Mouse (Mus musculus) limb, embryonic 11.5 days (tissue): ENCODE measurements around the gene Lgals3. TPM values are rescaled to one million over a fixed set of nuclear protein-coding genes. Genes with fewer than 3 reads are reported as not detected.

Experiments
- ATAC-seq: fragments of 200-750 bp; cut with Nextera tagmentation; 2 replicates; pipeline ENCODE4 v1.8.0; 2017; ENCODE audit warnings: low read depth; ENCODE audit not compliant: insufficient number of reproducible peaks, low FRiP score, low TSS enrichment
- DNase-seq: peaks from one replicate; pipeline ENCODE4 v3.0.0-alpha.2; 2015; ENCODE audit warnings: low spot score
- H3K27ac ChIP-seq: fragments of 300-500 bp; sonication (generic); replicated peaks from 2 replicates; pipeline ENCODE4 v1.5.1; 2014; ENCODE audit warnings: low read depth, mild to moderate bottlenecking, low read length
- H3K27me3 ChIP-seq: fragments of 300-500 bp; sonication (generic); 2 replicates; pipeline ENCODE4 v1.6.1; 2014; ENCODE audit warnings: mild to moderate bottlenecking, low read length, mixed read lengths; ENCODE audit not compliant: control insufficient read depth, insufficient read depth
- H3K36me3 ChIP-seq: fragments of 300-500 bp; sonication (generic); 2 replicates; pipeline ENCODE4 v1.6.1; 2014; ENCODE audit warnings: mild to moderate bottlenecking, low read length, moderate library complexity, mixed read lengths; ENCODE audit not compliant: control insufficient read depth, insufficient read depth
- H3K4me1 ChIP-seq: fragments of 300-500 bp; sonication (generic); 2 replicates; pipeline ENCODE4 v1.6.1; 2014; ENCODE audit warnings: low read length, mixed read lengths; ENCODE audit not compliant: control insufficient read depth, insufficient read depth
- H3K4me2 ChIP-seq: fragments of 300-500 bp; sonication (generic); 2 replicates; pipeline ENCODE4 v1.6.1; 2014; ENCODE audit warnings: low read depth, mild to moderate bottlenecking, moderate library complexity; ENCODE audit not compliant: severe bottlenecking
- H3K4me3 ChIP-seq: fragments of 300-500 bp; sonication (generic); 2 replicates; pipeline ENCODE4 v1.5.1; 2014; ENCODE audit warnings: low read depth, low read length
- H3K9ac ChIP-seq: fragments of 300-500 bp; sonication (generic); 2 replicates; pipeline ENCODE4 v1.6.1; 2014; ENCODE audit warnings: mild to moderate bottlenecking, low read length
- H3K9me3 ChIP-seq: fragments of 300-500 bp; sonication (generic); 2 replicates; pipeline ENCODE4 v1.6.1; 2016; ENCODE audit warnings: low read length; ENCODE audit not compliant: control insufficient read depth
- WGBS: fragments of 180-500 bp; shearing (Covaris S2); extraction: QIAGEN DNeasy Blood & Tissue Kit; methylation state at CpG from one replicate; pipeline ENCODE4 v1.1.7; 2014; 5-methylcytosine and 5-hydroxymethylcytosine counted together
- polyA plus RNA-seq: library from polyadenylated mRNA; unstranded; fragments of >200 nt; fragmentation: Nextera tagmentation; extraction: Ambion mirVana; gene quantifications from 2 replicates; pipeline ENCODE4 v1.2.1, GENCODE M21; 2014

The Lgals3 gene
- polyA plus RNA-seq, 1 experiment from 2014 or later = 0.63 TPM

DNA sequence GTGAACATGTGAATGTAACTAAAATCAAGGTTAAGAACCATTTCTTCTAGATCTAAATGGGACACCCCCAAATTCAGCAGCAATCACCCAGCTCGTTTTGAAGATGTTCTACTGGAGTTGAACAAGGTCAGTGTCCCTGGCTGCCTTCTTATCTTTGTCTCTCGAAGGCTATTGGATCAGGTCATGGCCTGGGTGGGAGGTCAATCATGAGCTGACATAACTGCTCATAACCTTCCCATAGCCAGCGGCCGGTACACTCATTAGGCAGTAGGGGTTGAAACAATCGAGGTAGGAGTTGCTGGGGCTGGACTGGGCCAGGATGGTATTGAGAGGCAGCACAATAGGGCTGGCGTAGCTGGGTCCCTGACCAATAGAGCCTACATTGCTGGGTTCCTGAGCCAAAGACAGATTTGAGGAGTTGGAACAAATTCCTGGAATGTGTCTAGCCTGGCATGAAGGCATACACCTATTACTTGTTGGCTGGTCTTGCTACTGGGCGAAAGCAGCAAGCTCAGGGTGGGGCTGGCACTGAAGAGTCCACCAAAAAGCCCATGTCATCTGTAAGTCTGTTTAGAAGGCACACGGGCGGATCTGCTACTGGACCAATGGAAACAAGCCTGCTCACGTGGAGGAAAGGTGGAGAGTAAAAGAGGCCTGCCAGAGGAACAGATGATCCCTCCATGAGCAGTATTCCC is 27.2 kb upstream of the Lgals3 start:
- Histone ChIP-seq H3K36me3 (no peaks in the 10 kb centered on the region), H3K4me2 (no peak overlapping the region), H3K27me3 (no peaks in the 10 kb centered on the region), H3K4me1 (no peaks in the 10 kb centered on the region), H3K9ac (no peak overlapping the region), H3K27ac (no peak overlapping the region), H3K9me3 (no peaks in the 10 kb centered on the region), H3K4me3 (no peak overlapping the region)
- DNase-seq = no peak
- WGBS = 82% methylated on average over 10 of the region's 10 CpGs
- ATAC-seq = no peak

DNA sequence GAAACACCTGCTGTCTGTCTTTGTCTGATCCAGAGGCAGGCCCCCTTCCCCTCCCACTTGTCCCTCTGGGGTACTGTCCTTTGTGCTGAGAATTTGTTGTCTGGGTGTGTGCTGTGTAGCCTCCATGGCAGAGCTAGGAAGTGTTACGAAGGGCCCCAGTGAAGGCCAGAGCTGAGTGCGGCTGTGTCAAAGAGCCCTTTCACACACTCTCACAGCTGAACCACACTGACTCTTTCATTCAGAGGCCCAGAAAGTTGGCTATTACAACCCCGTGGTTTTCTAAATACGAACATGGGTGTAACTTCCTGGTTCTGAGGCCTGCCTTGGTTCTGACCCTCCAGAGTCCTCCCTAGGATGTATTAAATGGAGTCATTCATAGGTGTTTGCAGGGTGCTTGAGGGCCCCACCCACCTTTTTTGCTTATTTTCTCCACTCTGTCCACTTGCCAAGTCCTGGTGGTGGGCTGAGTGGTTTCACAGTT is 25.7 kb upstream of the Lgals3 start:
- peak; percentile 31; the same call in 1 of the 2 replicates for ATAC-seq

DNA sequence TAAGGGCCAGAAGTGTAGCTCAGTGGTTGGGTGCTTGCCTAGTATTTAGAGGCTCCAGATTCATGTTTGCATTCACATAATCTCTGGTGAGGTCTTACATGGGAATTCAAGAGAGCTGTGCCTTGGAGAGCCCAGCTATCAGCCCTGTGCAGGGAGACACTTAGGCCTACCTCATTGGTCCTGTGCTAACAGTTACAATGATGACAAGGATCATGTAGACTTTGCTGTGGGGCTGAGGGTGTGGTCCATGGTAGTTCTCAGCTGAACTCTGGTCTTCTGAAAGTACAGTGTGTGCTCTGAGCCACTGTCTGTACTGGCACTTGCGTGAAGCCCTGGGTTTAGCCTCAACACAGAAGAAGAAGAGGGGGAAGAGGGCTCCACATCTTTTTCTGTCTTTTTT is 20.8 kb upstream of the Lgals3 start:
- Histone ChIP-seq H3K36me3 (no peaks in the 10 kb centered on the region), H3K4me1 (no peaks in the 10 kb centered on the region), H3K27ac (no peak overlapping the region), H3K4me2 (no peak overlapping the region), H3K9me3 (no peaks in the 10 kb centered on the region), H3K9ac (no peak overlapping the region), H3K4me3 (no peak overlapping the region), H3K27me3 (no peaks in the 10 kb centered on the region)
- WGBS = 100% methylated on average over 1 of the region's 1 CpGs
- no peak for ATAC-seq
- DNase-seq = no peak

More for the DNA sequence above, 25.7 kb upstream of the Lgals3 start:
- no peak overlapping the region for H3K27ac ChIP-seq
- no peaks in the 10 kb centered on the region for H3K36me3 ChIP-seq
- no peak overlapping the region for H3K4me3 ChIP-seq
- WGBS = 61% methylated on average over 4 of the region's 4 CpGs
- no peaks in the 10 kb centered on the region for H3K9me3 ChIP-seq
- DNase-seq = no peak
- H3K27me3 ChIP-seq = no peaks in the 10 kb centered on the region
- no peaks in the 10 kb centered on the region for H3K4me1 ChIP-seq
- H3K4me2 ChIP-seq = no peak overlapping the region
- H3K9ac ChIP-seq = no peak overlapping the region

- Histone ChIP-seq H3K36me3 (no peaks in the 10 kb centered on the region), H3K4me3 (no peak overlapping the region), H3K27ac (no peak overlapping the region), H3K4me1 (no peaks in the 10 kb centered on the region), H3K4me2 (no peak overlapping the region), H3K9me3 (no peaks in the 10 kb centered on the region), H3K9ac (no peak overlapping the region), H3K27me3 (no peaks in the 10 kb centered on the region)
- WGBS = 92% methylated on average over 2 of the region's 2 CpGs
- ATAC-seq = no peak
- no peak for DNase-seq
Measured at GRCm38 (mm10) chr14:47350974-47351373, 16.6 kb upstream of the Lgals3 start.

DNA sequence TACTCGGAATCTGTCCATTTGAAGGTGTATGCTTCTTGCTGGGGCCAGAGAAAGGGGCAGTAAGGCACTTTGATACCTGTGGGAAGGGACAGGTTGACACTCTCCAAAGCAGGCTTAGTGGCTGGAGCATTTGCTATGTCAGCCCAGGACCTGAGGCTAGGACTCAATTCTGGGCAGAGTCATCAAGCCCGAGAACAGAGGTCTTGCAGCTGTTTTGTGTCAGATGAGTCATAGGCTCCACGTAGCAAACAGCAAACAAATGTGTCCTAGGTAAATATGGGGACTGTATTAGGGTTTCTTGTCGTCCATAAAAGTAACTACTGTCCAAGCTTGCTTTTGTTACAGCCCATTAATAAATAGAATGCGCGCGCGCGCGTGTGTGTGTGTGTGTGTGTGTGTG is 15.3 kb upstream of the Lgals3 start:
- Histone ChIP-seq H3K36me3 (no peaks in the 10 kb centered on the region), H3K4me1 (no peaks in the 10 kb centered on the region), H3K9ac (no peak overlapping the region), H3K4me3 (no peak overlapping the region), H3K27me3 (no peaks in the 10 kb centered on the region), H3K9me3 (no peaks in the 10 kb centered on the region), H3K4me2 (no peak overlapping the region), H3K27ac (no peak overlapping the region)
- DNase-seq (no peak), ATAC-seq (no peak)
- 90% methylated on average over 10 of the region's 10 CpGs for WGBS

DNA sequence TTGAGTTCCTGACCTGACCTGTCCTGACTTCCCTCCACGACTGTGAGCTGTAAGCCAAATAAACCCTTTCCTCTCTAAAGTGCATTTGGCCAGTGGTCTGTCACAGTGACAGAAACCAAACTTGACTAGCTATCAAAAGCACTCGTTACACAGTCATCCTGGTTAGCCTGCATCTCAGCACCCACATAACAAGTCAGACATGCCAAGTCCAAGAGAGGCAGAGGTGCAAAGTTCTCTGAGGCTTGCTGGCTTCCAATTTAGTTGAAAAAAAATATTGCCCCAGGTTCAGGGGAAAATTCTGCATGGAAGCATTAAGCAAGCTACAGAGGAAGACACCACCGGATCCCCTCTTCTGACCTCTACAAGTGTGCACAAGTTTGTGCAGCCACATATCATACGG is 14.3 kb upstream of the Lgals3 start:
- Histone ChIP-seq H3K36me3 (no peaks in the 10 kb centered on the region), H3K9ac (no peak overlapping the region), H3K4me3 (no peak overlapping the region), H3K27ac (no peak overlapping the region), H3K4me1 (no peaks in the 10 kb centered on the region), H3K27me3 (no peaks in the 10 kb centered on the region), H3K9me3 (no peaks in the 10 kb centered on the region), H3K4me2 (no peak overlapping the region)
- DNase-seq = no peak
- WGBS = 81% methylated on average over 4 of the region's 4 CpGs
- no peak for ATAC-seq

- Histone ChIP-seq H3K4me2 (no peak overlapping the region), H3K4me3 (no peak overlapping the region), H3K27ac (no peak overlapping the region), H3K36me3 (no peaks in the 10 kb centered on the region), H3K9me3 (no peaks in the 10 kb centered on the region), H3K9ac (no peak overlapping the region), H3K27me3 (no peaks in the 10 kb centered on the region), H3K4me1 (no peaks in the 10 kb centered on the region)
- no peak for DNase-seq
- 70% methylated on average over 8 of the region's 8 CpGs for WGBS
- ATAC-seq = no peak
Measured at GRCm38 (mm10) chr14:47354111-47354577, 13.4 kb upstream of the Lgals3 start.

- no peak for DNase-seq
- Histone ChIP-seq H3K4me1 (no peaks in the 10 kb centered on the region), H3K36me3 (no peaks in the 10 kb centered on the region), H3K9me3 (no peaks in the 10 kb centered on the region), H3K9ac (no peak overlapping the region), H3K4me2 (no peak overlapping the region), H3K27me3 (no peaks in the 10 kb centered on the region), H3K4me3 (no peak overlapping the region), H3K27ac (no peak overlapping the region)
- no peak for ATAC-seq
- 74% methylated on average over 5 of the region's 5 CpGs for WGBS
Measured at GRCm38 (mm10) chr14:47354948-47355347, 12.6 kb upstream of the Lgals3 start.

- no peaks in the 10 kb centered on the region for H3K27me3 ChIP-seq
- no peak overlapping the region for H3K9ac ChIP-seq
- no peak overlapping the region for H3K4me3 ChIP-seq
- DNase-seq (no peak), ATAC-seq (no peak)
- H3K4me1 ChIP-seq = no peaks in the 10 kb centered on the region
- no peaks in the 10 kb centered on the region for H3K9me3 ChIP-seq
- no peaks in the 10 kb centered on the region for H3K36me3 ChIP-seq
- H3K27ac ChIP-seq = no peak overlapping the region
- WGBS = 86% methylated on average over 3 of the region's 3 CpGs
- H3K4me2 ChIP-seq = no peak overlapping the region
Measured at GRCm38 (mm10) chr14:47356622-47357021, 10.9 kb upstream of the Lgals3 start.
